Mouse (Mus musculus): Measurements from ENCODE around the gene Zfp503.

DNA sequence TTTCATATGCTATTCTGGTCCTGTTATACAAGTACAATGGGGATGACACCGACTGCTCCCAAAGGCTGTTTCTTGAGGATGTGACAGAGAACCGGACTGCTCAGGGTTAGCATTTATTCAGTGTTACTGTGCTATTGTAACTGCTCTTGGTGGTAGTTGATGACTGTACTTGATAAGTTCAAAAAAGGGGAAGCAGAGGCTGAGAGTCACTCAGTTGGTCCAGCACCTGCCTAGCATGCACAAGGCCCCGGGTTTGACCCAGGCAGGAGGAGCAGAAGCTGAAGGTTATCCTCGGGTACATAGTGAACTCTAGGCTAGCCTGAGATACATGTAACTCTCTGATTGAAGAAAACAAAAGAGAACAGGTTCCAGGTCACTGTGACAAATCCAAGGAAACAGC is 34.1 kb upstream of the Zfp503 start:
- no peak for TF ChIP-seq MYOG (IDR thresholded peaks at IDR 0.05; ENCODE audit: control insufficient read depth in 1 of 3, insufficient read depth in 1 of 3, insufficient read length in 2 of 3, low read depth in 2 of 3)
- no peak for TF ChIP-seq E2F4 (IDR thresholded peaks at IDR 0.05; ENCODE audit: insufficient read depth)
- TF ChIP-seq MYOD1 (IDR thresholded peaks at IDR 0.05; ENCODE audit: control insufficient read depth in 1 of 3, insufficient read length in 2 of 3, low read depth in 2 of 3), result no peak
- TF ChIP-seq USF1 (IDR thresholded peaks at IDR 0.05; ENCODE audit: low read depth), result no peak
- no peak for TF ChIP-seq POLR2A (IDR thresholded peaks at IDR 0.05; ENCODE audit: insufficient read length, low read depth)
- no peak for TF ChIP-seq MAX (IDR thresholded peaks at IDR 0.05; ENCODE audit: low read depth)
- no peak for TF ChIP-seq TCF12 (IDR thresholded peaks at IDR 0.05; ENCODE audit: insufficient read depth, poor library complexity, severe bottlenecking)
- TF ChIP-seq POLR2AphosphoS2 (IDR thresholded peaks at IDR 0.05; ENCODE audit: insufficient read length, low read depth), result no peak
- TF ChIP-seq SRF (IDR thresholded peaks at IDR 0.05; ENCODE audit: control insufficient read depth, insufficient read length, low read depth), result no peak
- TF ChIP-seq REST (IDR thresholded peaks at IDR 0.05; ENCODE audit: insufficient read depth, insufficient read length), result no peak
